8 mouse cellular contexts compared by ENCODE assay signal in genomic region chr1:184793163-184793876, GRCm38 (mm10). TPM values are rescaled to one million over a fixed set of nuclear protein-coding genes. Genes with fewer than 3 reads are reported as not detected.
A peak's percentile ranks its signal among the peaks of the same experiment; 100 is the strongest.
DNase-seq lines count a peak whose midpoint lies in the region; ATAC-seq and TF ChIP-seq lines count a peak whose summit lies in the region.

No protein-coding gene starts in this region.

- 21% methylated on average over 27 of the region's 27 CpGs for WGBS in midbrain, embryonic 10.5 days
- WGBS in midbrain, embryonic 15.5 days = 20% methylated on average over 27 of the region's 27 CpGs
- 17% methylated on average over 27 of the region's 27 CpGs for WGBS in heart, embryonic 16.5 days

- no peaks in the 10 kb centered on the region for H3K9me3 ChIP-seq in midbrain, embryonic 10.5 days (replicated peaks)
- no peaks in the 10 kb centered on the region for H3K9me3 ChIP-seq in midbrain, embryonic 15.5 days
- peaks cover 4% of the 10 kb centered on the region; the same call in 1 of the 2 replicates for H3K9me3 ChIP-seq in heart, embryonic 16.5 days (replicated peaks; ENCODE audit: control insufficient read depth, low read length)
- H3K9me3 ChIP-seq in megakaryocyte, embryonic 14.5 days = peaks cover 9% of the 10 kb centered on the region

- no peak overlapping the region for H3K9ac ChIP-seq in midbrain, embryonic 15.5 days
- H3K9ac ChIP-seq in heart, embryonic 16.5 days (ENCODE audit: low read length) = peak overlapping the region; percentile 18; the same call in 1 of the 2 replicates

- H3K4me1 ChIP-seq in midbrain, embryonic 10.5 days = peaks cover 7% of the 10 kb centered on the region
- H3K4me1 ChIP-seq in midbrain, embryonic 15.5 days = no peaks in the 10 kb centered on the region
- no peaks in the 10 kb centered on the region for H3K4me1 ChIP-seq in cortical plate, adult 2 months (ENCODE audit: control insufficient read depth, insufficient read depth, low read length)
- H3K4me1 ChIP-seq in heart, embryonic 16.5 days (ENCODE audit: control insufficient read depth, insufficient read depth, low read length) = no peaks in the 10 kb centered on the region
- H3K4me1 ChIP-seq in megakaryocyte, embryonic 14.5 days = peaks cover 8% of the 10 kb centered on the region

- peak; percentile 60 for DNase-seq in midbrain, embryonic 10.5 days (ENCODE audit: low spot score)
- DNase-seq in kidney, postnatal 14 days = peak; percentile 62
- DNase-seq in spleen, postnatal 14 days (ENCODE audit: low spot score in 2 of 2) = peak; percentile 60 to 71
- no peak for DNase-seq in left cerebral cortex, adult 9 months (ENCODE audit: low spot score in 2 of 2)

- no peaks in the 10 kb centered on the region for H3K36me3 ChIP-seq in midbrain, embryonic 10.5 days
- no peaks in the 10 kb centered on the region for H3K36me3 ChIP-seq in midbrain, embryonic 15.5 days (replicated peaks)
- no peaks in the 10 kb centered on the region for H3K36me3 ChIP-seq in heart, embryonic 16.5 days (ENCODE audit: control insufficient read depth, insufficient read depth)
- no peaks in the 10 kb centered on the region for H3K36me3 ChIP-seq in megakaryocyte, embryonic 14.5 days (replicated peaks; ENCODE audit: low read length)

- TF ChIP-seq POLR2A in cortical plate, adult 2 months (IDR thresholded peaks at IDR 0.05; ENCODE audit: extremely low read depth, insufficient read depth, low read length) = no peak

- 0 out of 2 replicates have a peak, but pooled peaks have one; percentile 4 for TF ChIP-seq CTCF in cortical plate, adult 2 months (IDR thresholded peaks at IDR 0.05; ENCODE audit: extremely low read depth, insufficient read depth, low read length)

- no peak overlapping the region for H3K27ac ChIP-seq in midbrain, embryonic 10.5 days (replicated peaks)
- no peak overlapping the region for H3K27ac ChIP-seq in midbrain, embryonic 15.5 days
- no peak overlapping the region for H3K27ac ChIP-seq in cortical plate, adult 2 months (ENCODE audit: insufficient read depth, low read length)
- H3K27ac ChIP-seq in heart, embryonic 16.5 days (ENCODE audit: low read length) = no peak overlapping the region; the same call in 1 of the 2 replicates

- ATAC-seq in midbrain, embryonic 15.5 days (replicated peaks) = no peak; the same call in 1 of the 2 replicates
- peak; percentile 66; the same call in 1 of the 2 replicates for ATAC-seq in heart, embryonic 16.5 days (replicated peaks; ENCODE audit: extremely low read depth, insufficient read depth, low FRiP score)

- H3K27me3 ChIP-seq in midbrain, embryonic 10.5 days (ENCODE audit: low read depth, poor library complexity, severe bottlenecking) = no peaks in the 10 kb centered on the region
- no peaks in the 10 kb centered on the region for H3K27me3 ChIP-seq in midbrain, embryonic 15.5 days (replicated peaks)
- H3K27me3 ChIP-seq in heart, embryonic 16.5 days (ENCODE audit: control insufficient read depth, insufficient read depth, low read length) = peaks cover 2% of the 10 kb centered on the region; the same call in 1 of the 2 replicates
- peaks cover 31% of the 10 kb centered on the region for H3K27me3 ChIP-seq in megakaryocyte, embryonic 14.5 days (replicated peaks)

- no peak overlapping the region for H3K4me2 ChIP-seq in midbrain, embryonic 15.5 days
- peak overlapping the region; percentile 48 for H3K4me2 ChIP-seq in heart, embryonic 16.5 days (ENCODE audit: low read depth, low read length)

- no peak overlapping the region for H3K4me3 ChIP-seq in midbrain, embryonic 10.5 days
- no peak overlapping the region for H3K4me3 ChIP-seq in midbrain, embryonic 15.5 days
- H3K4me3 ChIP-seq in cortical plate, adult 2 months (ENCODE audit: insufficient read depth, low read length) = no peak overlapping the region
- peak overlapping the region; percentile 20 for H3K4me3 ChIP-seq in heart, embryonic 16.5 days (ENCODE audit: low read length)
- peak overlapping the region; percentile 74 for H3K4me3 ChIP-seq in megakaryocyte, embryonic 14.5 days (replicated peaks)

RNA-seq across cellular contexts. Expression of gene Marc1, which starts 17.8 kb away (rescaled TPM):
- 0.11 TPM in 1 of 2 replicates, not detected in the other for polyA plus RNA-seq in midbrain, embryonic 10.5 days (2016; fragmentation: Nextera tagmentation; extraction: Ambion mirVana)
- 0.13 TPM in 1 of 2 replicates, not detected in the other for polyA plus RNA-seq in midbrain, embryonic 15.5 days (2015; fragmentation: Nextera tagmentation; extraction: Ambion mirVana)
- polyA plus RNA-seq in cortical plate, adult 2 months (2012; rRNA removed) = 0.15 and 0.19 TPM in 2 replicates
- 0.29 TPM in 1 of 2 replicates, not detected in the other for polyA plus RNA-seq in heart, embryonic 16.5 days (2015; fragmentation: Nextera tagmentation; extraction: Ambion mirVana)
- not detected in 2 replicates for polyA plus RNA-seq in megakaryocyte, embryonic 14.5 days (2012; ENCODE audit: insufficient read depth, low replicate concordance)

RNA-seq across cellular contexts. Expression of gene Marc2, which starts 52.9 kb away (rescaled TPM):
- 85.7 and 93.7 TPM in 2 replicates for polyA plus RNA-seq in midbrain, embryonic 10.5 days (2016; fragmentation: Nextera tagmentation; extraction: Ambion mirVana)
- polyA plus RNA-seq in midbrain, embryonic 15.5 days (2015; fragmentation: Nextera tagmentation; extraction: Ambion mirVana) = 96.7 and 117 TPM in 2 replicates
- 100 and 105 TPM in 2 replicates for polyA plus RNA-seq in cortical plate, adult 2 months (2012; rRNA removed)
- 117 and 137 TPM in 2 replicates for polyA plus RNA-seq in heart, embryonic 16.5 days (2015; fragmentation: Nextera tagmentation; extraction: Ambion mirVana)
- 70.7 and 111 TPM in 2 replicates for polyA plus RNA-seq in megakaryocyte, embryonic 14.5 days (2012; ENCODE audit: insufficient read depth, low replicate concordance)

Comparison
In these comparisons a context has a peak if more than half of its experiments do, and no peak if none do; other contexts are left out.
1. DNase-seq: peak in midbrain, embryonic 10.5 days (single experiment), kidney, postnatal 14 days (single experiment) and spleen, postnatal 14 days (2 of 2); none in left cerebral cortex, adult 9 months (0 of 2).
2. H3K4me3 ChIP-seq: peak in heart, embryonic 16.5 days (single experiment) and megakaryocyte, embryonic 14.5 days (single experiment); none in midbrain, embryonic 10.5 days (single experiment), midbrain, embryonic 15.5 days (single experiment) and cortical plate, adult 2 months (single experiment).